Mouse (Mus musculus): ENCODE data around the gene Zfp942. TPM values are rescaled to one million over a fixed set of nuclear protein-coding genes. Genes with fewer than 3 reads are reported as not detected.
"Not testable (repeated sequence)": the region's sequence is repeated elsewhere in the genome, so short reads cannot be mapped to it uniquely, and the experiment has no call there.

Gene Zfp942
- polyA plus RNA-seq (2015; fragmentation: Nextera tagmentation; extraction: Ambion mirVana), result 5.9 and 6.3 TPM in 2 replicates

GRCm38 (mm10) chr17:21962107-21962907 lies at the start of gene Zfp942, which contains the start of gene Zfp943:
Gene Zfp942, minus strand, starts transcription at chr17:21962464.
Gene Zfp943, plus strand, starts transcription at chr17:21962552.
- Histone ChIP-seq H3K27ac (ENCODE audit: low read depth) (peak within 1 kb of the TSS; percentile 98), H3K4me2 (ENCODE audit: low read depth, low read length) (peak within 1 kb of the TSS; percentile 79), H3K4me3 (ENCODE audit: low read depth, low read length) (peak within 1 kb of the TSS; percentile 75), H3K9ac (replicated peaks) (peak within 1 kb of the TSS; percentile 92)
- not testable (repeated sequence) for H3K27me3 ChIP-seq (ENCODE audit: insufficient read depth, low read length); H3K36me3 ChIP-seq (replicated peaks; ENCODE audit: insufficient read depth, low read length); H3K9me3 ChIP-seq (ENCODE audit: low read length); H3K4me1 ChIP-seq (ENCODE audit: insufficient read depth)
- DNase-seq (peak; percentile 79), ATAC-seq (peak; percentile 99)
- WGBS (ENCODE audit: insufficient replicate concordance), result under 1% methylated on average over 40 of the region's 55 CpGs

GRCm38 (mm10) chr17:21963302-21963701 lies 1.0 kb upstream of the Zfp942 start:
- H3K9ac ChIP-seq (replicated peaks), result peak overlapping the region; percentile 51
- no peaks in the 10 kb centered on the region for H3K9me3 ChIP-seq (ENCODE audit: low read length)
- no peak for ATAC-seq
- H3K4me2 ChIP-seq (ENCODE audit: low read depth, low read length), result peak overlapping the region; percentile 79
- no peak for TF ChIP-seq EP300 (IDR thresholded peaks at IDR 0.05; ENCODE audit: low read depth)
- no peak for TF ChIP-seq CTCF (IDR thresholded peaks at IDR 0.05; ENCODE audit: low read depth)
- 0 out of 2 replicates have a peak, but pooled peaks cover 3% of the 10 kb centered on the region for H3K36me3 ChIP-seq (replicated peaks; ENCODE audit: insufficient read depth, low read length)
- H3K27me3 ChIP-seq (ENCODE audit: insufficient read depth, low read length), result no peaks in the 10 kb centered on the region
- H3K4me3 ChIP-seq (ENCODE audit: low read depth, low read length), result peak overlapping the region; percentile 75
- H3K4me1 ChIP-seq (ENCODE audit: insufficient read depth), result peaks cover 6% of the 10 kb centered on the region; the same call in 1 of the 2 replicates
- no peak overlapping the region for H3K27ac ChIP-seq (ENCODE audit: low read depth)
- DNase-seq, result no peak
- 24% methylated on average over 4 of the region's 4 CpGs for WGBS (ENCODE audit: insufficient replicate concordance)

- not testable (repeated sequence) for H3K36me3 ChIP-seq (replicated peaks; ENCODE audit: insufficient read depth, low read length); H3K9me3 ChIP-seq (ENCODE audit: low read length); H3K27ac ChIP-seq (ENCODE audit: low read depth); H3K4me1 ChIP-seq (ENCODE audit: insufficient read depth); H3K27me3 ChIP-seq (ENCODE audit: insufficient read depth, low read length)
- H3K4me2 ChIP-seq (ENCODE audit: low read depth, low read length), result peak within 1 kb of the TSS; percentile 73
- H3K4me3 ChIP-seq (ENCODE audit: low read depth, low read length), result peak within 1 kb of the TSS; percentile 68
- peak; percentile 97 for ATAC-seq
- peak; percentile 46 for DNase-seq
- peak within 1 kb of the TSS; percentile 67 for H3K9ac ChIP-seq (replicated peaks)
- 1% methylated on average over 24 of the region's 24 CpGs for WGBS (ENCODE audit: insufficient replicate concordance)
Measured at GRCm38 (mm10) chr17:21909456-21910052, 52.7 kb downstream of the Zfp942 start, which contains the start of gene Zfp995. Gene Zfp995, minus strand, starts transcription at chr17:21909926.

DNA sequence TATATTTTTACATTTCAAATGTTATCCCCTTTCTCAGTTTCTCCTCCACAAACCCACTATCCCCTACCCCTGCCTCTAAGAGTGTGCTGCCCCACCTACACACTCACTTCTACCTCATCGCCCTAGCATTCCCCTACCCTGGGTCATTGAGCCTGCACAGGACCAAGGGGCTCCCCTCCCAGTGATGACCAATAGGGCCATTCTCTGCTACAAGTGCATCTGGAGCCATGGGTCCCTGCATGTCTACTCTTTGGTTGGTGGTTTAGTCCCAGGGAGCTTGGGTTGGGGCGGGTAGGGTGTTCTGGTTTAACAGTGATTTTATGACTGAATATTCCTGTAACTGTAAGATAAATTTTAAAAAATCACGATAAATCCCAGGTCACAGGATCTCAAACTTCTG lies 53.2 kb downstream of the Zfp942 start:
- Histone ChIP-seq H3K27me3 (ENCODE audit: insufficient read depth, low read length) (no peaks in the 10 kb centered on the region), H3K9me3 (ENCODE audit: low read length) (no peaks in the 10 kb centered on the region), H3K27ac (ENCODE audit: low read depth) (no peak overlapping the region), H3K4me1 (ENCODE audit: insufficient read depth) (0 out of 2 replicates have a peak, but pooled peaks cover 6% of the 10 kb centered on the region), H3K4me2 (ENCODE audit: low read depth, low read length) (peak overlapping the region; percentile 73), H3K9ac (replicated peaks) (peak overlapping the region; percentile 67), H3K36me3 (replicated peaks; ENCODE audit: insufficient read depth, low read length) (no peaks in the 10 kb centered on the region), H3K4me3 (ENCODE audit: low read depth, low read length) (peak overlapping the region; percentile 68)
- ATAC-seq (peak; percentile 64), DNase-seq (no peak)
- TF ChIP-seq CTCF (IDR thresholded peaks at IDR 0.05; ENCODE audit: low read depth), result no peak
- TF ChIP-seq EP300 (IDR thresholded peaks at IDR 0.05; ENCODE audit: low read depth), result no peak
- WGBS (ENCODE audit: insufficient replicate concordance), result 14% methylated on average over 3 of the region's 3 CpGs

Other genes starting within 250 kb of the Zfp942 start
- 1.4 and 1.6 TPM in 2 replicates for gene Zfp229, start 231.7 kb downstream of the Zfp942 start, polyA plus RNA-seq (2015; fragmentation: Nextera tagmentation; extraction: Ambion mirVana)
- 1.2 and 1.4 TPM in 2 replicates for gene Zfp820, start 116.7 kb downstream of the Zfp942 start, polyA plus RNA-seq (2015; fragmentation: Nextera tagmentation; extraction: Ambion mirVana)
- 1.8 and 2.2 TPM in 2 replicates for gene Zfp995, start 52.5 kb downstream of the Zfp942 start, polyA plus RNA-seq (2015; fragmentation: Nextera tagmentation; extraction: Ambion mirVana)
- gene Zfp943, start 88 bp upstream of the Zfp942 start, polyA plus RNA-seq (2015; fragmentation: Nextera tagmentation; extraction: Ambion mirVana), result 4.6 and 4.8 TPM in 2 replicates
- gene Zfp947, start 203.7 kb upstream of the Zfp942 start, polyA plus RNA-seq (2015; fragmentation: Nextera tagmentation; extraction: Ambion mirVana), result 0.36 and 0.48 TPM in 2 replicates

Measured in liver, postnatal 0 days (tissue).